Mouse (Mus musculus): ENCODE data around the gene Prdx3.
A peak's percentile ranks its signal among the peaks of the same experiment; 100 is the strongest.

Prdx3 gene

DNA sequence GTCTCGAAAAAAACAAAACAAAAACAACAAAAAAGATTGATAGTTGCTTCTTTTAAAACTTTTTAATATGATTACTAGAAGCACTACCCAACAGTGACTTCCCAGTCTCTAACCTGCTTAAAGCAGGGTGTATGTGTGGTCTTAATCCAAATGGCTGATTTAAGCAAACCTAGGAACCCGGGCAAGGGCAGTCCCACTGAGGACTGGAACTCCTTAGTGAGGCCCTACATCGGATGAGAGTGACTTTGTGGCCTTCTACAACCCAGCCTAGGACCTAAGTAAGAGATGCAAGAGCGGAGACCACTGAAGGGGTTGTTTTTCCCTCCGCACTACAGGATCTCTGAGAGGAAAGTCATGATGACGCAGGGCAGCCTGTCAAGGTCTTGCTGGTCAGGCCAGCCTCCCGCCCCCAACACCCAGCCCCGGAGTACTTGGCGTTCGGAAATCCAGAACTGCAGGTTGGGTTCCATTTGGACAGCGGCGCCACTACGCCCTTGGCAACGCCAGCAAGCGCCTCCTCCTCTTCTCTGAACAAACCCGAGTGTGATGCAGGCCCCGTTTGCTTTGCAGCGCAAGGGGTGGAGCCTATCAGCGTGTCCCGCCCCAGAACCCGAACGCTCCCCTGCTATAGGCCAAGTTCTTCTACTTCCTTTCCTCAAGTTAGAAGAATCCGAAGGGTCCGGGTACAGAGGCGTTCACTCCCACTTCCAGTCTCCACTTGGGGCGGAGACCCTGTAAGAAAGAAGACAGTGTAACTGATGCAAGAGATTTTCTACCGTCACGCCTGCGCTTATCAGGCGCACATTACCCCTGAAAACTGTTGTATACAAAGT is 13.3 kb downstream of the Prdx3 start, which contains the start of gene Sfxn4:
Gene Sfxn4, minus strand, starts transcription at position 612 of the 833 bp plus-strand sequence.
- DNase-seq, result peak; percentile 86 to 91

DNA sequence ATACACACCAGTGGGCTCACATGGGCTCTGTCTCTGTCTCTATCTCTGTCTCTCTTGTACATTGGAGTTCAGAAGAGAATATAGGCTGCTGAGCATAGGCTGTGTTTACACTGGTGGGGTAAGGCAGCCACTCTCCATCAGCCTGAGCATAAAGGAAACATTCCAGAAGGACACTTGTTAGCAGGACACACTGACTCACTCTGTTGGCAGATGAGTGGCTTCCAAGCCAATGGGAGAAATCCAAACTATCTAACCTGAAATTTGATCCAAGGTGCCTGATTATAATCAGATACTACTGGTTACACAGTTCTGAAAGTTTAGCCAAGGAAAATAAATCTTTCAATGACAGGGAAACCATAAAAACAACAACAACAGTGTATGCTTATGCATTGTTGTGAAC is 28.6 kb downstream of the Prdx3 start:
- DNase-seq, result no peak

DNA sequence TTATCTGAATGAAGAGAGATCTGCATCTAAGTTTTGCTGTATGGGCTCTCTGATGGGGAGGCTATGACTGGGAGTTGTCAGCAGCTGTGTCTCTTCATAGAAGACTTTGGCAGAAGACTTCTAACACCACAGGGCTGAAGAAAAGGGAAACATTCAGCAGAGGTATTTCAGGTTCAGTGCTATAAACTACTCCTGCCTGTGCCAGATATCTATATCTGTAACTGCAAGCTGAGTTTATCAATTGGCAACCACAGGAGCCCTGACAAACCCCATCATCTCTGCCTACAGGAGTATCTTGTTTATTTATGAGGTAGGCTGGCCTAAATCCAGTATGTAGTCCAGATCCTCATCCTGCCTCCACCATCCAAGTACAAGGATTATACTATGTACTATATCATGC is 31.0 kb downstream of the Prdx3 start:
- no peak for DNase-seq

DNA sequence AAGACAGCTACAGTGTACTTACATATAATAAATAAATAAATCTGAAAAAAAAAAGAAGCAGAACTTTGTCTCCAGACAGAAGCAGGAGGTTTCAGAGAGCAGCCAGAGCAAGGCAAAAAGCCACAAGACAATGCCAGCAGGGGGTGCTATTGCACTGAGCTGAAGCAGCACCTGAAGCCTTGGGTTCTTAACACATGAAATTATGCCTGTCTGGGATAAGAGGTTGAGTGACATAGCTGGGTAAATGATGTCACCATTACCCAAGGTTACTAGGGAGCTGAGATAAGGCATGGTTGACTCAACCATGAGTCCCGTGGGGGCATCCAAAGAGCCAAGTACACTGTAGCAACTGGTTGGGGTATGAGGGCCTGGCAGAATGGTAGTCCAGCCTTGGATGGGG is 36.6 kb downstream of the Prdx3 start:
- peak; percentile 59 to 81 for DNase-seq

DNA sequence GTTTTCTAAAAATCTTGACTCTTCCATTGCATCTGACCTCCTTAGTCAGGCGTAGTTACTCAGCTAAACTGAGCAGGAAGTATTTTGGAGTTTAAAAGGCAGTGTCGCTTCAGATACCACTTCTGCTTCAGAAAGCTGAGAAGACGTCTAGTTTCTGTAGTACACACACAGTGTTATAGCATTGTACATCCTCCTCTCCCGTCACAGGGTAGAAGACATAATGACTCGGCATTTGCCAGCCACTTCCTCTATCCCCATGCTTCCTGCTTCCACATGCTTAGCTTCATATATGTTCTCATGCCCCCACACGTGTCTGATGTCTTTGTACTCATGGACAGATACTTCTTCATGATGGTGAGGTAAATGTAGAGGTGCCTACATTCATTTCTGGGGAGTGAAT is 55.7 kb downstream of the Prdx3 start:
- no peak for DNase-seq
